ENCODE assay signal across 23 mouse cellular contexts in the genomic region with DNA sequence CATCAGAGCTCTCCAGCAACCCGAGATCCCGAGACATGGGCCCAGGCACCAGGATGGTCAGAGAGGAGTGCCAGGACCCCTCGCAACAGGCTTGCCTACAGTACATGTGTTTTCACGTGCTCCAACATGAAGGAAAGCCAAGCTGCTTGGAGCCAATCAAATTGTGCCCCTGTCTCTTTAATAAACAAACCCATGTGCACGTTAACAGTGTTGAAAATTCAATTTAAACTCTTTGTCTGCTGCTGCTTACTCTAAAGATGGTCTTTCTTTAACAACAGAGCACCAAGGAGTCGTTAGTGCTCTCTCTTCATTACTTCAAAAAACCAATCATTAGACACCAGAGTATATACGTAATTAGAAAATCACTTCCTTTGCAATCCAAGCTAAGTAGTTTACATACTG. TPM values are rescaled to one million over a fixed set of nuclear protein-coding genes. Genes with fewer than 3 reads are reported as not detected.
A peak's percentile ranks its signal among the peaks of the same experiment; 100 is the strongest.
DNase-seq lines count a peak whose midpoint lies in the region; ATAC-seq lines count a peak whose summit lies in the region.
"Had no signal": no experiment of that assay in that cellular context is flagged by ENCODE, and none has a peak within 500 bp of the region (broad histone marks: within the 10 kb centered on the region; RNA-seq: fewer than 3 reads in every experiment).

No protein-coding gene starts in this region.

- no peak overlapping the region for H3K4me3 ChIP-seq in hindbrain, embryonic 13.5 days
- no peak overlapping the region for H3K4me3 ChIP-seq in hindbrain, embryonic 10.5 days
- no peak overlapping the region for H3K4me3 ChIP-seq in forebrain, embryonic 10.5 days
- no peak overlapping the region for H3K4me3 ChIP-seq in forebrain, embryonic 16.5 days (replicated peaks; ENCODE audit: low read length)
- no peak overlapping the region for H3K4me3 ChIP-seq in neural tube, embryonic 14.5 days (ENCODE audit: low read depth, low read length)
- H3K4me3 ChIP-seq: heart, embryonic 15.5 days; liver, embryonic 13.5 days; midbrain, embryonic 15.5 days had no signal

- no peaks in the 10 kb centered on the region for H3K9me3 ChIP-seq in hindbrain, embryonic 13.5 days
- H3K9me3 ChIP-seq in hindbrain, embryonic 10.5 days, result no peaks in the 10 kb centered on the region
- no peaks in the 10 kb centered on the region for H3K9me3 ChIP-seq in forebrain, embryonic 10.5 days
- no peaks in the 10 kb centered on the region for H3K9me3 ChIP-seq in forebrain, embryonic 16.5 days (ENCODE audit: control insufficient read depth, low read length)
- H3K9me3 ChIP-seq in neural tube, embryonic 14.5 days (ENCODE audit: control insufficient read depth, low read length), result no peaks in the 10 kb centered on the region
- H3K9me3 ChIP-seq: heart, embryonic 15.5 days; liver, embryonic 13.5 days; megakaryocyte, embryonic 14.5 days; midbrain, embryonic 15.5 days had no signal

- peak overlapping the region; percentile 32 for H3K27ac ChIP-seq in hindbrain, embryonic 13.5 days
- no peak overlapping the region for H3K27ac ChIP-seq in hindbrain, embryonic 10.5 days
- H3K27ac ChIP-seq in forebrain, embryonic 10.5 days, result peak overlapping the region; percentile 66
- H3K27ac ChIP-seq in forebrain, embryonic 16.5 days (ENCODE audit: low read length), result no peak overlapping the region
- H3K27ac ChIP-seq in neural tube, embryonic 14.5 days (ENCODE audit: low read depth, low read length), result no peak overlapping the region; the same call in 1 of the 2 replicates
- H3K27ac ChIP-seq: heart, embryonic 15.5 days; liver, embryonic 13.5 days; midbrain, embryonic 15.5 days; stomach, postnatal 0 days had no signal

- 0 out of 2 replicates have a peak overlapping the region, but pooled peaks have one; percentile 8 for H3K4me2 ChIP-seq in hindbrain, embryonic 13.5 days
- peak overlapping the region; percentile 35; the same call in 1 of the 2 replicates for H3K4me2 ChIP-seq in forebrain, embryonic 16.5 days (ENCODE audit: low read length)
- no peak overlapping the region for H3K4me2 ChIP-seq in neural tube, embryonic 14.5 days (ENCODE audit: low read depth, low read length)
- H3K4me2 ChIP-seq: heart, embryonic 15.5 days; liver, embryonic 13.5 days; midbrain, embryonic 15.5 days had no signal

- H3K36me3 ChIP-seq in hindbrain, embryonic 13.5 days, result no peaks in the 10 kb centered on the region; the same call in 1 of the 2 replicates
- H3K36me3 ChIP-seq in hindbrain, embryonic 10.5 days, result no peaks in the 10 kb centered on the region
- no peaks in the 10 kb centered on the region; the same call in 1 of the 2 replicates for H3K36me3 ChIP-seq in forebrain, embryonic 10.5 days (replicated peaks)
- no peaks in the 10 kb centered on the region for H3K36me3 ChIP-seq in forebrain, embryonic 16.5 days (ENCODE audit: control insufficient read depth, insufficient read depth)
- H3K36me3 ChIP-seq in neural tube, embryonic 14.5 days (ENCODE audit: control insufficient read depth, insufficient read depth, low read length), result no peaks in the 10 kb centered on the region
- H3K36me3 ChIP-seq: heart, embryonic 15.5 days; liver, embryonic 13.5 days; midbrain, embryonic 15.5 days had no signal

- ATAC-seq in hindbrain, embryonic 13.5 days (ENCODE audit: low FRiP score), result peak; percentile 65
- ATAC-seq in forebrain, embryonic 16.5 days, result peak; percentile 45
- peak; percentile 65 for ATAC-seq in neural tube, embryonic 14.5 days (ENCODE audit: low read depth)
- ATAC-seq: CD4-positive, CD25-positive, alpha-beta regulatory T cell, adult 4 months; midbrain, embryonic 15.5 days had no signal

- H3K4me1 ChIP-seq in hindbrain, embryonic 13.5 days (replicated peaks), result peaks cover 60% of the 10 kb centered on the region
- peaks cover 41% of the 10 kb centered on the region for H3K4me1 ChIP-seq in hindbrain, embryonic 10.5 days (replicated peaks)
- peaks cover 75% of the 10 kb centered on the region for H3K4me1 ChIP-seq in forebrain, embryonic 10.5 days
- H3K4me1 ChIP-seq in forebrain, embryonic 16.5 days (replicated peaks; ENCODE audit: control insufficient read depth, insufficient read depth, low read length), result peaks cover 39% of the 10 kb centered on the region
- H3K4me1 ChIP-seq in neural tube, embryonic 14.5 days (ENCODE audit: control insufficient read depth, insufficient read depth, low read length), result peaks cover 13% of the 10 kb centered on the region
- H3K4me1 ChIP-seq: heart, embryonic 15.5 days; liver, embryonic 13.5 days; megakaryocyte, embryonic 14.5 days had no signal

- H3K9ac ChIP-seq in hindbrain, embryonic 13.5 days, result no peak overlapping the region
- H3K9ac ChIP-seq in forebrain, embryonic 16.5 days (replicated peaks; ENCODE audit: low read depth, low read length), result no peak overlapping the region
- no peak overlapping the region for H3K9ac ChIP-seq in neural tube, embryonic 14.5 days (replicated peaks; ENCODE audit: low read depth, low read length)
- H3K9ac ChIP-seq: heart, embryonic 15.5 days; liver, embryonic 13.5 days; midbrain, embryonic 15.5 days had no signal

- no peak for DNase-seq in hindbrain, embryonic 10.5 days (ENCODE audit: low spot score)
- DNase-seq in forebrain, embryonic 10.5 days (ENCODE audit: extremely low spot score, low spot score), result no peak
- DNase-seq in kidney, postnatal 25 days, result no peak
- DNase-seq in left cerebral cortex, adult 9 months (ENCODE audit: low spot score in 2 of 2), result no peak
- no peak for DNase-seq in kidney, postnatal 10 days
- DNase-seq: adrenal gland, postnatal 36 days; cerebellum, adult 11 months; gastrocnemius, postnatal 36 days; heart, postnatal 36 days; kidney, adult 8-10 months; kidney, postnatal 36 days; liver, embryonic 13.5 days; lung, adult 2 months; lung, postnatal 36 days; thymus, adult 2 months had no signal

- WGBS in hindbrain, embryonic 13.5 days, result 44% methylated on average over 7 of the region's 7 CpGs
- 77% methylated on average over 7 of the region's 7 CpGs for WGBS in hindbrain, embryonic 10.5 days
- WGBS in forebrain, embryonic 10.5 days, result 65% methylated on average over 7 of the region's 7 CpGs
- 11% methylated on average over 7 of the region's 7 CpGs for WGBS in forebrain, embryonic 16.5 days
- WGBS in neural tube, embryonic 14.5 days, result 46% methylated on average over 7 of the region's 7 CpGs

- no peaks in the 10 kb centered on the region for H3K27me3 ChIP-seq in hindbrain, embryonic 13.5 days
- no peaks in the 10 kb centered on the region for H3K27me3 ChIP-seq in hindbrain, embryonic 10.5 days (ENCODE audit: insufficient read depth, poor library complexity, severe bottlenecking)
- H3K27me3 ChIP-seq in forebrain, embryonic 10.5 days (ENCODE audit: poor library complexity, severe bottlenecking), result no peaks in the 10 kb centered on the region
- no peaks in the 10 kb centered on the region for H3K27me3 ChIP-seq in forebrain, embryonic 16.5 days (replicated peaks; ENCODE audit: control insufficient read depth, insufficient read depth, low read length)
- H3K27me3 ChIP-seq in neural tube, embryonic 14.5 days (ENCODE audit: control insufficient read depth, insufficient read depth, low read length), result no peaks in the 10 kb centered on the region
- H3K27me3 ChIP-seq: heart, embryonic 15.5 days; liver, embryonic 13.5 days; megakaryocyte, embryonic 14.5 days; midbrain, embryonic 15.5 days had no signal

RNA-seq across cellular contexts. Expression of gene Zfp536, which starts 50.2 kb away (rescaled TPM):
- polyA plus RNA-seq in hindbrain, embryonic 13.5 days (2015; fragmentation: Nextera tagmentation; extraction: Ambion mirVana), result 50.9 and 51.4 TPM in 2 replicates
- 32.2 and 40.7 TPM in 2 replicates for polyA plus RNA-seq in hindbrain, embryonic 10.5 days (2016; fragmentation: Nextera tagmentation; extraction: Ambion mirVana)
- 30.5 and 31.5 TPM in 2 replicates for polyA plus RNA-seq in forebrain, embryonic 10.5 days (2016; fragmentation: Nextera tagmentation; extraction: Ambion mirVana)
- polyA plus RNA-seq in forebrain, embryonic 16.5 days (2015; fragmentation: Nextera tagmentation; extraction: Ambion mirVana), result 29.1 and 31.1 TPM in 2 replicates
- 45.7 and 54.9 TPM in 2 replicates for polyA plus RNA-seq in neural tube, embryonic 14.5 days (2014; fragmentation: Nextera tagmentation; extraction: Ambion mirVana)

Comparison
In these comparisons a context has a peak if more than half of its experiments do, and no peak if none do; other contexts are left out.
1. H3K27ac ChIP-seq: peak in hindbrain, embryonic 13.5 days (single experiment) and forebrain, embryonic 10.5 days (single experiment); none in hindbrain, embryonic 10.5 days (single experiment), forebrain, embryonic 16.5 days (single experiment) and neural tube, embryonic 14.5 days (single experiment).
2. Peak in every context shown above with its lines, with median percentiles within 50 percentile points of each other: ATAC-seq.